19 mouse cellular contexts compared by ENCODE assay signal in genomic region chr5:37263816-37264215, GRCm38 (mm10). TPM values are rescaled to one million over a fixed set of nuclear protein-coding genes. Genes with fewer than 3 reads are reported as not detected.
DNase-seq lines count a peak whose midpoint lies in the region; ATAC-seq and TF ChIP-seq lines count a peak whose summit lies in the region.
"Had no signal": no experiment of that assay in that cellular context is flagged by ENCODE, and none has a peak within 500 bp of the region (broad histone marks: within the 10 kb centered on the region; RNA-seq: fewer than 3 reads in every experiment).

No protein-coding gene starts in this region.

- 61% methylated on average over 6 of the region's 6 CpGs for WGBS in hindbrain, embryonic 15.5 days
- WGBS in hindbrain, embryonic 14.5 days, result 63% methylated on average over 6 of the region's 6 CpGs
- WGBS in olfactory bulb, adult 2 months, result 28% methylated on average over 6 of the region's 6 CpGs

- peaks cover 30% of the 10 kb centered on the region for H3K36me3 ChIP-seq in hindbrain, embryonic 15.5 days
- H3K36me3 ChIP-seq in hindbrain, embryonic 14.5 days (replicated peaks; ENCODE audit: control insufficient read depth, insufficient read depth), result peaks cover 42% of the 10 kb centered on the region
- H3K36me3 ChIP-seq: embryonic facial prominence, embryonic 15.5 days; heart, embryonic 10.5 days; liver, embryonic 15.5 days had no signal

- TF ChIP-seq POLR2A in olfactory bulb, adult 2 months (IDR thresholded peaks at IDR 0.05; ENCODE audit: insufficient read depth, low read depth, low read length), result no peak

- H3K27me3 ChIP-seq in hindbrain, embryonic 15.5 days, result no peaks in the 10 kb centered on the region
- no peaks in the 10 kb centered on the region for H3K27me3 ChIP-seq in hindbrain, embryonic 14.5 days (ENCODE audit: control insufficient read depth, insufficient read depth, low read length)
- H3K27me3 ChIP-seq in Patski, result no peaks in the 10 kb centered on the region
- H3K27me3 ChIP-seq: embryonic facial prominence, embryonic 15.5 days; hindbrain, embryonic 13.5 days; liver, embryonic 15.5 days had no signal

- H3K27ac ChIP-seq in hindbrain, embryonic 15.5 days (replicated peaks), result peak overlapping the region; percentile 20; the same call in 1 of the 2 replicates
- no peak overlapping the region for H3K27ac ChIP-seq in hindbrain, embryonic 14.5 days
- peak overlapping the region; percentile 65 for H3K27ac ChIP-seq in olfactory bulb, adult 2 months (ENCODE audit: insufficient read depth, low read depth, low read length)
- H3K27ac ChIP-seq in left cerebral cortex, adult 2 months, result no peak overlapping the region
- H3K27ac ChIP-seq: embryonic facial prominence, embryonic 15.5 days; forebrain, embryonic 10.5 days; heart, embryonic 10.5 days; hindbrain, embryonic 13.5 days; liver, embryonic 15.5 days had no signal

- no peak for DNase-seq in hindbrain, embryonic 14.5 days (ENCODE audit: low spot score)
- peak; percentile 17 for DNase-seq in Patski (ENCODE audit: low read depth, low spot score)
- peak; percentile 43 for DNase-seq in adrenal gland, postnatal 25 days
- no peak for DNase-seq in urinary bladder, adult 18-20 months (ENCODE audit: low spot score in 2 of 2)
- no peak for DNase-seq in left cerebral cortex, adult 2 months (ENCODE audit: extremely low spot score in 1 of 2, low spot score in 2 of 2)
- DNase-seq: cerebellum, adult 18-20 months; cerebellum, postnatal 36 days; gastrocnemius, postnatal 10 days; kidney, adult 18-20 months; kidney, postnatal 14 days had no signal

- H3K9me3 ChIP-seq in hindbrain, embryonic 15.5 days, result no peaks in the 10 kb centered on the region
- no peaks in the 10 kb centered on the region for H3K9me3 ChIP-seq in hindbrain, embryonic 14.5 days (ENCODE audit: control insufficient read depth, low read length)
- H3K9me3 ChIP-seq: embryonic facial prominence, embryonic 15.5 days; forebrain, embryonic 10.5 days; heart, embryonic 10.5 days; hindbrain, embryonic 13.5 days; liver, embryonic 15.5 days had no signal

- no peak overlapping the region for H3K9ac ChIP-seq in hindbrain, embryonic 15.5 days
- no peak overlapping the region for H3K9ac ChIP-seq in hindbrain, embryonic 14.5 days
- H3K9ac ChIP-seq: embryonic facial prominence, embryonic 15.5 days; hindbrain, embryonic 13.5 days; liver, embryonic 15.5 days had no signal

- no peak overlapping the region for H3K4me3 ChIP-seq in hindbrain, embryonic 15.5 days
- H3K4me3 ChIP-seq in hindbrain, embryonic 14.5 days (replicated peaks; ENCODE audit: low read length), result no peak overlapping the region
- H3K4me3 ChIP-seq in olfactory bulb, adult 2 months (ENCODE audit: insufficient read depth, low read depth, low read length), result no peak overlapping the region
- no peak overlapping the region for H3K4me3 ChIP-seq in left cerebral cortex, adult 2 months
- H3K4me3 ChIP-seq: embryonic facial prominence, embryonic 15.5 days; forebrain, embryonic 10.5 days; heart, embryonic 10.5 days; hindbrain, embryonic 13.5 days; liver, embryonic 15.5 days had no signal

- intact Hi-C loops in left cerebral cortex, adult 2 months (cut with DNase I), result no loop called here

- TF ChIP-seq CTCF in Patski (IDR thresholded peaks at IDR 0.05), result no peak
- no peak for TF ChIP-seq CTCF in olfactory bulb, adult 2 months (IDR thresholded peaks at IDR 0.05; ENCODE audit: insufficient read depth, low read depth, low read length)
- no peak for TF ChIP-seq CTCF in left cerebral cortex, adult 2 months (IDR thresholded peaks at IDR 0.05)

- CTCF ChIA-PET in Patski (lab: Charles Lee), result no interaction called here

- H3K4me1 ChIP-seq in hindbrain, embryonic 15.5 days (replicated peaks), result peaks cover 35% of the 10 kb centered on the region
- H3K4me1 ChIP-seq in hindbrain, embryonic 14.5 days (replicated peaks; ENCODE audit: control insufficient read depth, insufficient read depth, low read length), result peaks cover 10% of the 10 kb centered on the region
- peaks cover 22% of the 10 kb centered on the region for H3K4me1 ChIP-seq in olfactory bulb, adult 2 months (ENCODE audit: control insufficient read depth, insufficient read depth, low read length)
- H3K4me1 ChIP-seq: embryonic facial prominence, embryonic 15.5 days; forebrain, embryonic 10.5 days; heart, embryonic 10.5 days; liver, embryonic 15.5 days had no signal

- no peak for ATAC-seq in hindbrain, embryonic 15.5 days (ENCODE audit: low FRiP score, low read depth)
- ATAC-seq in hindbrain, embryonic 14.5 days (ENCODE audit: low FRiP score), result no peak
- peak; percentile 24 for ATAC-seq in Patski
- ATAC-seq: lung, postnatal 0 days had no signal

- in situ Hi-C loops in Patski (cut with MboI; ENCODE audit: low pct_unique_long_range_greater_than_20kb), result no loop called here

- POLR2A ChIA-PET in Patski (lab: Charles Lee), result no interaction called here

- H3K4me2 ChIP-seq in hindbrain, embryonic 15.5 days, result no peak overlapping the region
- no peak overlapping the region for H3K4me2 ChIP-seq in hindbrain, embryonic 14.5 days (replicated peaks)
- H3K4me2 ChIP-seq: embryonic facial prominence, embryonic 15.5 days; hindbrain, embryonic 13.5 days; liver, embryonic 15.5 days had no signal

RNA-seq across cellular contexts. Expression of gene Crmp1, which starts 22.1 kb away (rescaled TPM):
- 784 and 959 TPM in 2 replicates for polyA plus RNA-seq in hindbrain, embryonic 15.5 days (2015; fragmentation: Nextera tagmentation; extraction: Ambion mirVana)
- polyA plus RNA-seq in hindbrain, embryonic 14.5 days (2014; fragmentation: Nextera tagmentation; extraction: Ambion mirVana), result 907 and 1,000 TPM in 2 replicates
- 0.51 TPM for polyA plus RNA-seq in Patski (2021)
- total RNA-seq in adrenal gland, postnatal 25 days (2021), result 5.0 and 9.5 TPM in 2 replicates
- 2,655 TPM in 1 of 2 replicates, not detected in the other for polyA plus RNA-seq in olfactory bulb, adult 2 months (2012; ENCODE audit: insufficient read depth, insufficient read length, low replicate concordance, missing spikeins)
- 100 to 1,000 TPM; 186 to 190 TPM for total RNA-seq in left cerebral cortex, adult 2 months (2021)
- total RNA-seq: MEL had no signal

Comparison
In these comparisons a context has a peak if more than half of its experiments do, and no peak if none do; other contexts are left out.
1. H3K27ac ChIP-seq: peak in hindbrain, embryonic 15.5 days (single experiment) and olfactory bulb, adult 2 months (single experiment); none in hindbrain, embryonic 14.5 days (single experiment) and left cerebral cortex, adult 2 months (single experiment).
2. DNase-seq: peak in Patski (single experiment) and adrenal gland, postnatal 25 days (single experiment); none in hindbrain, embryonic 14.5 days (single experiment), urinary bladder, adult 18-20 months (0 of 2) and left cerebral cortex, adult 2 months (0 of 2).